22 mouse cellular contexts compared by ENCODE assay signal in the genomic region with DNA sequence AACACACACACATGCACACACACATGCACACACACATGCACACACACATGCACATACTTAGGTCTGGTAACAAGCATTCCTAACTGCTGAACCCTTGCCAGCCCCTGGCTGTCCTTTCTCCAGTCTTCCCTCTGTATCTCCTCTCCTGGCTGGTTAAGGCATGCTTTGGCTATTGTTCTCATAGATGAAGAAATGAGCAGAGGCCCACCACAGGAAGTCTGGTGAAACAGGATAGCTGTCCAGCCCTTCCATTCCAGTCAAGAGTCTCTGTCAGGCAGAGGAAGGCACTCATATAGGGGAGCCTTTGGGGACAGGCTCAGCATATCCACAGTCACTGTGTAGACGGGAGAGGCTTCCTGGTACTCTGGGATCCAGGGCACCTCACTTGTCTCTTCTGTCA. TPM values are rescaled to one million over a fixed set of nuclear protein-coding genes. Genes with fewer than 3 reads are reported as not detected.
A peak's percentile ranks its signal among the peaks of the same experiment; 100 is the strongest.
DNase-seq lines count a peak whose midpoint lies in the region; ATAC-seq and TF ChIP-seq lines count a peak whose summit lies in the region.
"Had no signal": no experiment of that assay in that cellular context is flagged by ENCODE, and none has a peak within 500 bp of the region (broad histone marks: within the 10 kb centered on the region; RNA-seq: fewer than 3 reads in every experiment).

No protein-coding gene starts in this region.

- no peak overlapping the region for H3K9ac ChIP-seq in liver, postnatal 0 days (replicated peaks)
- no peak overlapping the region for H3K9ac ChIP-seq in midbrain, embryonic 13.5 days (replicated peaks)
- no peak overlapping the region for H3K9ac ChIP-seq in midbrain, embryonic 15.5 days
- H3K9ac ChIP-seq: embryonic facial prominence, embryonic 15.5 days; hindbrain, embryonic 13.5 days had no signal

- WGBS in liver, postnatal 0 days (ENCODE audit: insufficient replicate concordance), result 10% methylated on average over 1 of the region's 1 CpGs
- WGBS in midbrain, embryonic 13.5 days, result 67% methylated on average over 1 of the region's 1 CpGs
- 48% methylated on average over 1 of the region's 1 CpGs for WGBS in midbrain, embryonic 15.5 days

- H3K27me3 ChIP-seq in liver, postnatal 0 days (ENCODE audit: insufficient read depth, low read length), result peaks cover 34% of the 10 kb centered on the region
- H3K27me3 ChIP-seq in midbrain, embryonic 13.5 days, result peaks cover 87% of the 10 kb centered on the region
- H3K27me3 ChIP-seq in midbrain, embryonic 15.5 days (replicated peaks), result peaks cover 15% of the 10 kb centered on the region
- H3K27me3 ChIP-seq in myocyte (ENCODE audit: control insufficient read depth, insufficient read depth, insufficient read length), result peaks cover 25% of the 10 kb centered on the region

- TF ChIP-seq CTCF in liver, postnatal 0 days (IDR thresholded peaks at IDR 0.05; ENCODE audit: low read depth), result no peak

- DNase-seq in liver, postnatal 0 days, result no peak
- DNase-seq in liver (no peak), NIH3T3 (ENCODE audit: low read depth) (peak; percentile 31)
- no peak for DNase-seq in gastrocnemius, postnatal 10 days
- DNase-seq: adrenal gland, postnatal 25 days; cerebellum, adult 11 months; cerebellum, postnatal 25 days; gastrocnemius, adult 2 months; heart, adult 18-20 months; kidney, adult 8-10 months; kidney, postnatal 14 days; lung, adult 2 months; retina, postnatal 1 day; right cerebral cortex, postnatal 4 days had no signal

- no peaks in the 10 kb centered on the region for H3K9me3 ChIP-seq in liver, postnatal 0 days (ENCODE audit: low read length)
- no peaks in the 10 kb centered on the region for H3K9me3 ChIP-seq in midbrain, embryonic 13.5 days
- no peaks in the 10 kb centered on the region for H3K9me3 ChIP-seq in midbrain, embryonic 15.5 days
- H3K9me3 ChIP-seq: embryonic facial prominence, embryonic 15.5 days; hindbrain, embryonic 13.5 days; midbrain, embryonic 12.5 days had no signal

- H3K79me2 ChIP-seq in myocyte (ENCODE audit: control insufficient read depth, insufficient read depth), result no peaks in the 10 kb centered on the region

- no peak overlapping the region for H3K27ac ChIP-seq in liver, postnatal 0 days (ENCODE audit: low read depth)
- peak overlapping the region; percentile 30; the same call in 1 of the 2 replicates for H3K27ac ChIP-seq in midbrain, embryonic 13.5 days
- no peak overlapping the region for H3K27ac ChIP-seq in midbrain, embryonic 15.5 days
- H3K27ac ChIP-seq: embryonic facial prominence, embryonic 15.5 days; gastrocnemius, adult 2 months; hindbrain, embryonic 13.5 days; layer of hippocampus, adult 2 months; midbrain, embryonic 12.5 days had no signal

- H3ac ChIP-seq in myocyte (ENCODE audit: control insufficient read depth, insufficient read length), result no peak overlapping the region

- 0 out of 2 replicates have a peak overlapping the region, but pooled peaks have one; percentile 13 for H3K4me2 ChIP-seq in liver, postnatal 0 days (ENCODE audit: low read depth, low read length)
- no peak overlapping the region for H3K4me2 ChIP-seq in midbrain, embryonic 13.5 days (replicated peaks)
- no peak overlapping the region for H3K4me2 ChIP-seq in midbrain, embryonic 15.5 days
- H3K4me2 ChIP-seq in myocyte (ENCODE audit: low read depth), result peak overlapping the region; percentile 14
- H3K4me2 ChIP-seq: embryonic facial prominence, embryonic 15.5 days; hindbrain, embryonic 13.5 days; midbrain, embryonic 12.5 days had no signal

- H3K4me3 ChIP-seq in liver, postnatal 0 days (ENCODE audit: low read depth, low read length), result no peak overlapping the region
- no peak overlapping the region for H3K4me3 ChIP-seq in midbrain, embryonic 13.5 days (replicated peaks)
- H3K4me3 ChIP-seq in midbrain, embryonic 15.5 days, result no peak overlapping the region
- H3K4me3 ChIP-seq in myocyte, result no peak overlapping the region
- H3K4me3 ChIP-seq: embryonic facial prominence, embryonic 15.5 days; gastrocnemius, adult 2 months; hindbrain, embryonic 13.5 days; layer of hippocampus, adult 2 months; midbrain, embryonic 12.5 days had no signal

- no peak for TF ChIP-seq POLR2A in myocyte (IDR thresholded peaks at IDR 0.05; ENCODE audit: insufficient read length, low read depth)

- peaks cover 32% of the 10 kb centered on the region for H3K4me1 ChIP-seq in liver, postnatal 0 days (ENCODE audit: insufficient read depth)
- peaks cover 43% of the 10 kb centered on the region for H3K4me1 ChIP-seq in midbrain, embryonic 13.5 days (replicated peaks)
- H3K4me1 ChIP-seq in midbrain, embryonic 15.5 days, result peaks cover 33% of the 10 kb centered on the region

- ATAC-seq in liver, postnatal 0 days, result 0 out of 2 replicates have a peak, but pooled peaks have one; percentile 21
- no peak for ATAC-seq in midbrain, embryonic 13.5 days
- ATAC-seq in midbrain, embryonic 15.5 days (replicated peaks), result no peak

- TF ChIP-seq EP300 in liver, postnatal 0 days (IDR thresholded peaks at IDR 0.05; ENCODE audit: low read depth), result no peak

- no peaks in the 10 kb centered on the region for H3K36me3 ChIP-seq in liver, postnatal 0 days (replicated peaks; ENCODE audit: insufficient read depth, low read length)
- no peaks in the 10 kb centered on the region for H3K36me3 ChIP-seq in midbrain, embryonic 13.5 days
- H3K36me3 ChIP-seq in midbrain, embryonic 15.5 days (replicated peaks), result no peaks in the 10 kb centered on the region
- no peaks in the 10 kb centered on the region for H3K36me3 ChIP-seq in myocyte (ENCODE audit: control insufficient read depth, insufficient read depth)
- H3K36me3 ChIP-seq: embryonic facial prominence, embryonic 15.5 days; G1E; hindbrain, embryonic 13.5 days; midbrain, embryonic 12.5 days had no signal

TF ChIP-seq in myocyte, 11 proteins besides CTCF, POLR2A, EP300 and RAD21:
- TF ChIP-seq E2F4 (IDR thresholded peaks at IDR 0.05; ENCODE audit: insufficient read depth) (no peak), MYOG (IDR thresholded peaks at IDR 0.05; ENCODE audit: control insufficient read depth in 1 of 3, insufficient read depth in 1 of 3, insufficient read length in 2 of 3, low read depth in 2 of 3) (no peak), CEBPB (IDR thresholded peaks at IDR 0.05; ENCODE audit: insufficient read depth, poor library complexity, severe bottlenecking) (no peak), REST (IDR thresholded peaks at IDR 0.05; ENCODE audit: insufficient read depth, insufficient read length) (no peak), TCF3 (IDR thresholded peaks at IDR 0.05; ENCODE audit: insufficient read length, low read depth) (no peak), MYOD1 (IDR thresholded peaks at IDR 0.05; ENCODE audit: control insufficient read depth in 1 of 3, insufficient read length in 2 of 3, low read depth in 2 of 3) (no peak), TCF12 (IDR thresholded peaks at IDR 0.05; ENCODE audit: insufficient read depth, poor library complexity, severe bottlenecking) (no peak), SRF (IDR thresholded peaks at IDR 0.05; ENCODE audit: control insufficient read depth, insufficient read length, low read depth) (no peak), POLR2AphosphoS2 (IDR thresholded peaks at IDR 0.05; ENCODE audit: insufficient read length, low read depth) (no peak), MAX (IDR thresholded peaks at IDR 0.05; ENCODE audit: low read depth) (no peak), USF1 (IDR thresholded peaks at IDR 0.05; ENCODE audit: low read depth) (no peak)
TF ChIP-seq in myocyte: peak in this region for 0.

RNA-seq across cellular contexts. Expression of gene Nptx1, which starts 4.7 kb away (rescaled TPM):
- 0.04 TPM in 1 of 2 replicates, not detected in the other for polyA plus RNA-seq in liver, postnatal 0 days (2015; fragmentation: Nextera tagmentation; extraction: Ambion mirVana)
- polyA plus RNA-seq in midbrain, embryonic 13.5 days (2015; fragmentation: Nextera tagmentation; extraction: Ambion mirVana), result 7.3 and 8.6 TPM in 2 replicates
- 13.6 and 13.7 TPM in 2 replicates for polyA plus RNA-seq in midbrain, embryonic 15.5 days (2015; fragmentation: Nextera tagmentation; extraction: Ambion mirVana)
- 9.3 TPM for polyA plus RNA-seq in myocyte (2012; fragmentation: generic; extraction: Trizol)
- total RNA-seq in gastrocnemius, postnatal 10 days (2021), result under 1 TPM; 0.50 to 0.66 TPM
- total RNA-seq: gastrocnemius, adult 2 months had no signal
- polyA plus RNA-seq: G1E had no signal

RNA-seq across cellular contexts. Expression of gene Rptor, which starts 50.4 kb away (rescaled TPM):
- 3.1 TPM in 2 replicates for polyA plus RNA-seq in liver, postnatal 0 days (2015; fragmentation: Nextera tagmentation; extraction: Ambion mirVana)
- 9.7 and 11.7 TPM in 2 replicates for polyA plus RNA-seq in midbrain, embryonic 13.5 days (2015; fragmentation: Nextera tagmentation; extraction: Ambion mirVana)
- 13.1 and 14.6 TPM in 2 replicates for polyA plus RNA-seq in midbrain, embryonic 15.5 days (2015; fragmentation: Nextera tagmentation; extraction: Ambion mirVana)
- 59.5 TPM for polyA plus RNA-seq in myocyte (2012; fragmentation: generic; extraction: Trizol)
- 10 to 100 TPM; 30.6 to 34.8 TPM for total RNA-seq in gastrocnemius, postnatal 10 days (2021)

Comparison
In these comparisons a context has a peak if more than half of its experiments do, and no peak if none do; other contexts are left out.
1. H3K4me2 ChIP-seq: peak in liver, postnatal 0 days (single experiment) and myocyte (single experiment); none in midbrain, embryonic 13.5 days (single experiment) and midbrain, embryonic 15.5 days (single experiment).